Mouse (Mus musculus): ENCODE measurements around the gene Nlrc4.

DNA sequence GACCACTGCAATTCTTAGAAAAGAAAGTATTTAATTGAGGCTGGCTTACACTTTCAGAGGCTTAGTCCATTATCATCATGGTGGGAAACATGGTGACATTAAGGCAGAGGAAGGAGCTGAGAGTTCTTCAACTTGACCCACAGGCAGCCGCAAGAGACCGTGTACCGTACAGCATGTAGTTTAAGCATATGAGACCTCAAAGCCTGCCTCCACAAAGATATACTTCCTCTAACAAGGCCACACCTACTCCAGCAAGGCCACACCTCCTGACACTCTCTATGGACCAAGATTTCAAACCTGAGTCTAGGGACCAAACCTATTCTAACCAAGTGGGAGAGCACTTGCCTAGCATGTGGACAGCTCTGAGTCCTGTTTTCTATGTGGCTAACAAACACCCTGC is 49.7 kb upstream of the Nlrc4 start:
- no peak for TF ChIP-seq ZC3H11A (IDR thresholded peaks at IDR 0.05; ENCODE audit: borderline replicate concordance, low read depth, low read length)
- no peak for TF ChIP-seq ZNF384 (IDR thresholded peaks at IDR 0.05; ENCODE audit: low read depth, low read length)
- no peak for TF ChIP-seq CHD2 (IDR thresholded peaks at IDR 0.05; ENCODE audit: low read depth, low read length)
- no peak for TF ChIP-seq MAFK (IDR thresholded peaks at IDR 0.05; ENCODE audit: insufficient read depth, low read depth, low read length)

Measured in ES-E14 (cell line).